Mouse (Mus musculus) C3H10T1/2 (cell line): ENCODE data around the gene Zfp746. TPM values are rescaled to one million over a fixed set of nuclear protein-coding genes. Genes with fewer than 3 reads are reported as not detected.

Experiments
- polyA plus RNA-seq, 2 experiments: library from polyadenylated mRNA; unstranded; fragments of >200 nt; fragmentation: generic; extraction: Trizol; gene quantifications; one replicate each; pipeline ENCODE4 v1.2.1; 2012; ENCODE audit warnings: missing spikeins in 2 of 2

Zfp746 gene
- 10 to 100 TPM in 1 of 2 experiments, 1 to 10 TPM in 1; 5.6 to 14.9 TPM for polyA plus RNA-seq

DNA sequence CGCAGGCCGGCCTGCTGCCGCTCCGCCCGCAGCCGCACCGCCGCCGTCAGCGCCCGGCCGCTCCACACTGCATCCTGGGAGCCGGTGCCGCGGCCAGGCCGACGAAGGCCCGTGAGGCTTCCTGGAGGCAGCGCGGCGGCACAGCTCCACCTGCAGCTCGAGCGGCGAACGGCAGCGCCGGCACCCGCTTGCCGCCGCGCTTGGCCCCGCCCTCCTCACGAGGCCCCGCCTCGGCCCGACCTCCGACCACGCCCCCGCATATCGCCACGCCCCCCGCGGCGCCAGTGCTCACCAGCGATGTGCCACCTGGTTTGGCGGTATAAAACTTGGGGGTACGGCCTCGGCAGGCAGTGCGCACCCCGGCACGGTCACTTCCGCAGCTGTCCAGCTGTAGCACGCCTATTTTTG lies at the start of gene Zfp746:
Gene Zfp746, minus strand, starts transcription at position 123 of the 408 bp plus-strand sequence.

GRCm38 (mm10) chr6:48048426-48049272 lies 37.7 kb downstream of the Zfp746 start, which contains the start of gene Zfp777:
Zfp777 (minus strand) TSS chr6:48048911.

Other genes starting within 250 kb of the Zfp746 start
- gene Zfp282, start 209.4 kb downstream of the Zfp746 start, polyA plus RNA-seq = 1 to 10 TPM; 4.8 to 9.7 TPM
- gene Zfp212, start 166.1 kb downstream of the Zfp746 start, polyA plus RNA-seq = 10 to 100 TPM in 1 of 2 experiments, 1 to 10 TPM in 1; 5.0 to 14.3 TPM
- gene Zfp956, start 133.2 kb downstream of the Zfp746 start, polyA plus RNA-seq = 1 to 10 TPM; 1.5 to 4.2 TPM
- 10 to 100 TPM in 1 of 2 experiments, 1 to 10 TPM in 1; 8.6 to 18.6 TPM for gene Zfp777, start 37.7 kb downstream of the Zfp746 start, polyA plus RNA-seq